Mouse (Mus musculus) frontal cortex, adult (tissue): ENCODE results near the gene Sp100.

ENCODE experiments used
- ATAC-seq: cut with Nextera tagmentation; 2 replicates; pipeline ENCODE4 v1.9.2; 2017; ENCODE audit warnings: mild to moderate bottlenecking, moderate library complexity, mixed read lengths; ENCODE audit not compliant: low TSS enrichment

Sp100 gene

GRCm38 (mm10) chr1:85746511-85746910 lies 96.7 kb downstream of the Sp100 start:
- ATAC-seq: no peak

- no peak for ATAC-seq
Observed at GRCm38 (mm10) chr1:85749829-85750228, 100.0 kb downstream of the Sp100 start.

GRCm38 (mm10) chr1:85750650-85751049 lies 100.9 kb downstream of the Sp100 start:
- no peak for ATAC-seq

GRCm38 (mm10) chr1:85751494-85751893 lies 101.7 kb downstream of the Sp100 start:
- peak; percentile 52 for ATAC-seq

DNA sequence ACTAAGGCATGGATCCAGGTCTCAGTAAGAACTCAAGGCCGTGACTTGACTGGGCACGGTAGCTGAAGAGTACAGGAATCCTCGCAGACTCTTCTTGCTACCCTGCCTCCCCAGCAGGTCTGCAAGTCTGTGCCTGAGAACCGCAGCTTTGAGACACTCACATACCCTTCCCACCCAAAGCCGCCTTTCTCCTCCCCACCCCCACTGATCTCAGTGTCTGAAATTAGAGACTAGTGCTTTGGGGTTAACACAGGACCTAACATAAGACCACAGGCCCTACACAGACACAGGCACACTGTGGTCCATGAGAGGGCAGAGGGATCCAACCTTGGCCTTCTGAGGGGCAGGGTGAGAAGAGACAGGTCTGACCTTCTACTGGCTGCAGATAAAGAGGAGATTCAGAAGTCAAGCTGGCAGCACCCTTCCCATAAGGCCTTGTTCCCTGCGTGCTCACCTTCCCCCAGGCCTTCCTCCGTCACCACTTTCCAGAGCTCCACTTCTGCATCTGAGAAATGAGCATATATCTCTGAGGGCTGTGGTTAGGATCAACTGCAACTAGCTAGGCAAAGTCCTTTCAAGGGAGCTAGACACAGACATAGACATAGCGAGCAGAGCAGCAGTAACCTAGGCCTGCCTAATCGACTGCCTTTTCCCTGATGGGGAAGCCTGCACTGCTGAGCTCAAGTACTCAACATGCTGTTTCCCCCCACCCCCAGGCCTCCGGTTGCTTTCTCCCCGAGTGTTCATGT lies 102.3 kb downstream of the Sp100 start:
- ATAC-seq: no peak

DNA sequence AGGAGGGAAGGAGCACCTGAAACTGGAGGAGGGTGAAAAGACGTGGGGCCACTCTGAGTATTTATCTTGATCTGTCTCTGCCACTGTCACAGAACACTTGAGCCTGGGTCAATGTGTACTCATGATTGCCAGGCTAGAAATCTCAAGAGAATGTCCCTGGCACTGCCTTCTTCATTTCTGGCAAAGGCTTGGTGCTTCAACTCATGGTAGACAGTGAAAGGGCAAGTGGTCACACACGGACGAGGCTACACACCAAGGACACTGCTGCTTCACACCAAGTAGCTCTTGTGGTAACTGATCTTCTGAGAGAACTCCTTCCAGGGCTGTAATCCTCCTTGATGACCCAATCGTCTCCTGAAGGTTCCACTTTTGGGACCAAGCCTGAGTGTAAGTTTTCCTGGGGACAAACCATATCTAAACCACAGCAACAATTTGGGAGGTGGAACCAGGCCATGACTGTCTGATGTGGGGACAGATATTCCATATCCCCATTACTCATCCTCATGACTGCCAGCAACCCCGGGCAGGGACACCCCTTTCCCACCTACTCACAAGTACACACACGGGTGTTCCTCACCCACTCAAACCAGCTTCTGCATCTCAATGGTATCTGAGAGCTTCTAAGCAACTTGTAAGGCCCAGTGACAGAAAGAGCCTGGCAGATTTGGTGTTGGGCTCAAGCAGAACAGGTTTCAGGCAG lies 107.9 kb downstream of the Sp100 start:
- peak; percentile 71 for ATAC-seq

GRCm38 (mm10) chr1:85758231-85758968 lies 108.6 kb downstream of the Sp100 start:
- ATAC-seq: peak; percentile 96

- no peak for ATAC-seq
Observed at GRCm38 (mm10) chr1:85758969-85759293, 109.1 kb downstream of the Sp100 start.
